Mouse (Mus musculus): ENCODE data around the gene Kcnj6.

The Kcnj6 gene

GRCm38 (mm10) chr16:94798241-94798640 lies 199.3 kb downstream of the Kcnj6 start:
- Histone ChIP-seq H3K4me1 (replicated peaks; ENCODE audit: low read depth, low read length) (peaks cover 10% of the 10 kb centered on the region), H3K36me3 (ENCODE audit: insufficient read depth, low read length) (no peaks in the 10 kb centered on the region), H3K27me3 (ENCODE audit: insufficient read depth, low read length) (0 out of 2 replicates have a peak, but pooled peaks cover 5% of the 10 kb centered on the region), H3K9me3 (ENCODE audit: low read length) (no peaks in the 10 kb centered on the region), H3K4me3 (replicated peaks; ENCODE audit: low read length) (no peak overlapping the region)
- TF ChIP-seq POU5F1 (IDR thresholded peaks at IDR 0.05; ENCODE audit: borderline replicate concordance, low read length) (no peak), CTCF (conservative IDR thresholded peaks at IDR 0.05; ENCODE audit: low read length) (no peak)

GRCm38 (mm10) chr16:94797366-94797765 lies 200.1 kb downstream of the Kcnj6 start:
- no peak overlapping the region for H3K4me3 ChIP-seq (replicated peaks; ENCODE audit: low read length)
- no peaks in the 10 kb centered on the region for H3K36me3 ChIP-seq (ENCODE audit: insufficient read depth, low read length)
- H3K27me3 ChIP-seq (ENCODE audit: insufficient read depth, low read length), result peaks cover 5% of the 10 kb centered on the region; the same call in 1 of the 2 replicates
- H3K4me1 ChIP-seq (replicated peaks; ENCODE audit: low read depth, low read length), result peaks cover 10% of the 10 kb centered on the region
- no peaks in the 10 kb centered on the region for H3K9me3 ChIP-seq (ENCODE audit: low read length)
- TF ChIP-seq NANOG (IDR thresholded peaks at IDR 0.05; ENCODE audit: borderline replicate concordance, low read length) (no peak), POU5F1 (IDR thresholded peaks at IDR 0.05; ENCODE audit: borderline replicate concordance, low read length) (no peak), CTCF (conservative IDR thresholded peaks at IDR 0.05; ENCODE audit: low read length) (no peak)

- peaks cover 21% of the 10 kb centered on the region for H3K27me3 ChIP-seq (ENCODE audit: insufficient read depth, low read length)
- no peaks in the 10 kb centered on the region for H3K36me3 ChIP-seq (ENCODE audit: insufficient read depth, low read length)
- no peak overlapping the region for H3K4me3 ChIP-seq (replicated peaks; ENCODE audit: low read length)
- H3K4me1 ChIP-seq (replicated peaks; ENCODE audit: low read depth, low read length), result peaks cover 11% of the 10 kb centered on the region
- TF ChIP-seq POU5F1 (IDR thresholded peaks at IDR 0.05; ENCODE audit: borderline replicate concordance, low read length) (no peak), CTCF (conservative IDR thresholded peaks at IDR 0.05; ENCODE audit: low read length) (no peak), NANOG (IDR thresholded peaks at IDR 0.05; ENCODE audit: borderline replicate concordance, low read length) (no peak)
- no peaks in the 10 kb centered on the region for H3K9me3 ChIP-seq (ENCODE audit: low read length)
Measured at GRCm38 (mm10) chr16:94793041-94793440, 204.5 kb downstream of the Kcnj6 start.

DNA sequence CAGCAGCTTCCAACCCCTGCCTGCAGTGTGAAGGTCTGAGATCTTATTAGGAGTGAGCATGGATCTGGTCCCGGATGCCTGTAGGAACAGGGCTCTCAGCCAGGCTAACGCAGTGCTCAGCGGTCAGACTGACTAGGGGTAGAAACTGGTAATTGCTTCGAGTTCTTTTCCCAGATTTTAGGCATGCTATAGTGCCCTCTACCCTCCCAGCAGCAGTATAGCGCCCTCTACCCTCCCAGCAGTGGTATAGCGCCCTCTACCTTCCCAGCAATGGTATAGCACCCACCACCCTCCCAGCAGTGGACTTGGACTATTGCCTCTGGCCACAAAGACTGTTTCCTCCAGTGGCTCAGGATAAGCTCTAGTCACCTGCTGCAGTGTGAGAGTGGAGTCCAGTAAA lies 207.5 kb downstream of the Kcnj6 start:
- Histone ChIP-seq H3K36me3 (ENCODE audit: insufficient read depth, low read length) (no peaks in the 10 kb centered on the region), H3K4me1 (replicated peaks; ENCODE audit: low read depth, low read length) (0 out of 2 replicates have a peak, but pooled peaks cover 4% of the 10 kb centered on the region), H3K27me3 (ENCODE audit: insufficient read depth, low read length) (peaks cover 33% of the 10 kb centered on the region), H3K4me3 (replicated peaks; ENCODE audit: low read length) (no peak overlapping the region), H3K9me3 (ENCODE audit: low read length) (no peaks in the 10 kb centered on the region)
- TF ChIP-seq NANOG (IDR thresholded peaks at IDR 0.05; ENCODE audit: borderline replicate concordance, low read length), result no peak
- peak; percentile 99 for TF ChIP-seq CTCF (conservative IDR thresholded peaks at IDR 0.05; ENCODE audit: low read length)

- TF ChIP-seq POU5F1 (IDR thresholded peaks at IDR 0.05; ENCODE audit: borderline replicate concordance, low read length) (no peak), NANOG (IDR thresholded peaks at IDR 0.05; ENCODE audit: borderline replicate concordance, low read length) (no peak), CTCF (conservative IDR thresholded peaks at IDR 0.05; ENCODE audit: low read length) (no peak)
- Histone ChIP-seq H3K4me1 (replicated peaks; ENCODE audit: low read depth, low read length) (peaks cover 8% of the 10 kb centered on the region), H3K9me3 (ENCODE audit: low read length) (no peaks in the 10 kb centered on the region), H3K36me3 (ENCODE audit: insufficient read depth, low read length) (no peaks in the 10 kb centered on the region), H3K4me3 (replicated peaks; ENCODE audit: low read length) (no peak overlapping the region), H3K27me3 (ENCODE audit: insufficient read depth, low read length) (peaks cover 30% of the 10 kb centered on the region)
Measured at GRCm38 (mm10) chr16:94788716-94789115, 208.8 kb downstream of the Kcnj6 start.

GRCm38 (mm10) chr16:94788165-94788564 lies 209.3 kb downstream of the Kcnj6 start:
- peaks cover 31% of the 10 kb centered on the region for H3K27me3 ChIP-seq (ENCODE audit: insufficient read depth, low read length)
- peaks cover 11% of the 10 kb centered on the region for H3K4me1 ChIP-seq (replicated peaks; ENCODE audit: low read depth, low read length)
- no peaks in the 10 kb centered on the region for H3K36me3 ChIP-seq (ENCODE audit: insufficient read depth, low read length)
- H3K9me3 ChIP-seq (ENCODE audit: low read length), result no peaks in the 10 kb centered on the region
- TF ChIP-seq NANOG (IDR thresholded peaks at IDR 0.05; ENCODE audit: borderline replicate concordance, low read length) (no peak), CTCF (conservative IDR thresholded peaks at IDR 0.05; ENCODE audit: low read length) (peak; percentile 60)
- no peak overlapping the region for H3K4me3 ChIP-seq (replicated peaks; ENCODE audit: low read length)

GRCm38 (mm10) chr16:94785873-94786272 lies 211.6 kb downstream of the Kcnj6 start:
- Histone ChIP-seq H3K9me3 (ENCODE audit: low read length) (no peaks in the 10 kb centered on the region), H3K4me3 (replicated peaks; ENCODE audit: low read length) (no peak overlapping the region), H3K27me3 (ENCODE audit: insufficient read depth, low read length) (peaks cover 31% of the 10 kb centered on the region), H3K36me3 (ENCODE audit: insufficient read depth, low read length) (no peaks in the 10 kb centered on the region), H3K4me1 (replicated peaks; ENCODE audit: low read depth, low read length) (peaks cover 25% of the 10 kb centered on the region)
- TF ChIP-seq POU5F1 (IDR thresholded peaks at IDR 0.05; ENCODE audit: borderline replicate concordance, low read length) (no peak), CTCF (conservative IDR thresholded peaks at IDR 0.05; ENCODE audit: low read length) (peak; percentile 25)

DNA sequence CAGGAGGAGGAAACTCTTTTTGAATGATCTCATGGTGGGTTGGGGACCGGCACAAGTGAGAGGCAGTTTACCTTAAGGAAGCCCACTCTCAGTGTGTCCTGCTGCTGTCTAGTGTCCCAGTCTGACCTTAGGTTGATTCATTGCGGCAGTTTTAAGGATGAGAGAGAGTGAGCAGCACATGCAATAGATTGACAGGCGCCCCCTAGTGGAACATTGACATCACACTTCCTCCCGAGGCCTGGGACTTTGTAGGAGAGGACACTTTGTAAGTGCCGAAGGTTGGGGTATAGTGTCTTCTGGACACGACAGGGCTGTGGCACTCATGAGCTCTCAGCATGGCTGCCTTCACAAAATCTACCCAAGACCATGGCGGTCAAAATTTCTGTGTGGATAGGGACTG lies 213.8 kb downstream of the Kcnj6 start:
- peaks cover 24% of the 10 kb centered on the region for H3K27me3 ChIP-seq (ENCODE audit: insufficient read depth, low read length)
- peak overlapping the region; percentile 45; the same call in 1 of the 2 replicates for H3K4me3 ChIP-seq (replicated peaks; ENCODE audit: low read length)
- no peaks in the 10 kb centered on the region for H3K9me3 ChIP-seq (ENCODE audit: low read length)
- TF ChIP-seq CTCF (conservative IDR thresholded peaks at IDR 0.05; ENCODE audit: low read length) (peak; percentile 67), NANOG (IDR thresholded peaks at IDR 0.05; ENCODE audit: borderline replicate concordance, low read length) (no peak)
- peaks cover 25% of the 10 kb centered on the region for H3K4me1 ChIP-seq (replicated peaks; ENCODE audit: low read depth, low read length)
- H3K36me3 ChIP-seq (ENCODE audit: insufficient read depth, low read length), result no peaks in the 10 kb centered on the region

DNA sequence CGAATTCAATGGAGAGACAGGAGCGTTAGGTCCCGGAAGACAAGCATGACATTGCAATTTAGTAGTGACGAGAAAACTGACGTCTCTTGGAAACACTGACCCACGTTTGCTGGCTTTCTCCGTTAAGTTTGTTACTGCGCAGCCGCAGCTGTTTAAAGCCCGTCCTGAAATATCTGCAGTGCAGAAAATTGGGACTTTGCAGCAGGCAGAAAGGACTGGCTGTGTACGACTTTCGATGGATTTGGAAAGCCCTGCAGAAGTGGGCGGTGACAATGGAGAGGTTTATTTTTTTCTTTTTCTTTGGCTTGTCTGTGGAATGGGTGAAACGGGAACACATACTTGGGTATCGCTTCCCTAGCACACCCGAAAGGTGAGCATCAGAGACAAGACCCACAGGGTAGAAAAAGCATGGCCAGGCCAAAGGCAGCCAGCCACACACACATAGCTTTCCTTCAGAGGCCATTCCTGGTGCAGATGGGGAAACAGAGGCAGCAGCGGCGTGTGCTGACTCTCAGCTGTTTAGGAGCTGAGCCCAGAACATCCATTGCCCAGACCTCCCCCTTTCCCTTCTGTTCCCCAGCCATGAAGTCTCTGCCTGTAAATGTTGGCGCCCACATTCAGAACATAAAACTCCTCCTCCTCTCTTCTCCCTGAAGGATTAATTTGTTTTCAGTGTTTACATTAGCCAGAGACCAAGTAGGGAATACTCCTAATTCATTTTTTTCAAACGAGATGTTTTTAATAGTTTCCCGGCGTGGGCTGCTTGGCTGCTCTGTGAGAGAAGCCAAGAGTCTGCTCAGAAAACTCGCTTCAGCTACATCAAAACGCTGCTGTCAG lies 215.2 kb downstream of the Kcnj6 start:
- H3K4me3 ChIP-seq (replicated peaks; ENCODE audit: low read length), result peak overlapping the region; percentile 53
- peaks cover 13% of the 10 kb centered on the region for H3K27me3 ChIP-seq (ENCODE audit: insufficient read depth, low read length)
- peaks cover 21% of the 10 kb centered on the region for H3K4me1 ChIP-seq (replicated peaks; ENCODE audit: low read depth, low read length)
- no peaks in the 10 kb centered on the region for H3K36me3 ChIP-seq (ENCODE audit: insufficient read depth, low read length)
- peaks cover 4% of the 10 kb centered on the region; the same call in 1 of the 2 replicates for H3K9me3 ChIP-seq (ENCODE audit: low read length)
- TF ChIP-seq CTCF (conservative IDR thresholded peaks at IDR 0.05; ENCODE audit: low read length) (no peak), POU5F1 (IDR thresholded peaks at IDR 0.05; ENCODE audit: borderline replicate concordance, low read length) (no peak), NANOG (IDR thresholded peaks at IDR 0.05; ENCODE audit: borderline replicate concordance, low read length) (no peak)

All from E14TG2a.4 (cell line).